Mouse (Mus musculus) ovary, postnatal 14 days (tissue): ENCODE results near the gene Sult2a4.
"Not testable (repeated sequence)": the region's sequence is repeated elsewhere in the genome, so short reads cannot be mapped to it uniquely, and the experiment has no call there.

Source experiments
- DNase-seq: peaks from one replicate; pipeline ENCODE4 v3.0.0; 2022; ENCODE audit warnings: low spot score

Gene Sult2a4

DNA sequence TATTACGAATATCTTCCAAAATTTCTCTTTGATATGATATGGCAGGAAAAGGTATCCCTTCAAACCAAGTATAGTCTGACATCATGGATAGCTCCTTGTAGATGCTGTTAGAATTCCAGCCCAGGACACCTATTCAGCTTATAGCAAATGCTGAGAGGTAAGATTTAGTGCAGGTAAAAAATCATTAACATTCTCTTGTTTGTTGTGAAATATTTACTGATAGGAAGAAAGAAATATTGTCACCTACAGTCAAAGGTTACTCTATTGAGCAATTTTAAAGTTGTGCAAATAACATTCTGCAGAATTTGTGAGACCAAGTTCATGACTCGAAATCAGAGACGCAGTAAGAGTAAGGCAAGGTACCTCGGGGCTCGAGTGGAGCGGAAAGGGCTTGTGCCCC is at the start of gene Sult2a4:
Gene Sult2a4, minus strand, starts transcription at position 101 of the 400 bp plus-strand sequence.
- DNase-seq: not testable (repeated sequence)

GRCm38 (mm10) chr7:14030831-14031230 is 41.4 kb upstream of the Sult2a4 start:
- not testable (repeated sequence) for DNase-seq

DNA sequence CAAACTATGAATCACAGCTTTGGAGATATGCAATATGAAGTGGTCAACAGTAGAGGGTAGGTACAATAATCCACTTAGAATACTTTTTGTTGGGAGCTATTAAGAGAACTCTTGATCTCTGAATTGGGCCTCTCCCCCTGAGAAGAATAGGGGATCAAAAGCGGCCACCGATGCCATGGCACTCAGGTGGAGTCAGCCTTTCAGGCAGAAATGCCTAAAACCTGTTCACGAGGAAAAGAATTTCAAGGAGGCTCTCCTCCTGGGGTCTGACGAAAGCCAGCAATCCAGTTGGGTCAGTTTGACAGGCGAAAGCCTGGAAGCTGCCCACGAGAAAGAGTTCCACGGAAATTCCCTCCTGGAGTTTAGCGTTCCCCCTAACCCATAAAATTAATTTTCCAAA is 23.7 kb upstream of the Sult2a4 start:
- DNase-seq: no peak

- not testable (repeated sequence) for DNase-seq
Measured at GRCm38 (mm10) chr7:14010686-14011085, 21.3 kb upstream of the Sult2a4 start.
